21 mouse cellular contexts compared by ENCODE assay signal in the genomic region with DNA sequence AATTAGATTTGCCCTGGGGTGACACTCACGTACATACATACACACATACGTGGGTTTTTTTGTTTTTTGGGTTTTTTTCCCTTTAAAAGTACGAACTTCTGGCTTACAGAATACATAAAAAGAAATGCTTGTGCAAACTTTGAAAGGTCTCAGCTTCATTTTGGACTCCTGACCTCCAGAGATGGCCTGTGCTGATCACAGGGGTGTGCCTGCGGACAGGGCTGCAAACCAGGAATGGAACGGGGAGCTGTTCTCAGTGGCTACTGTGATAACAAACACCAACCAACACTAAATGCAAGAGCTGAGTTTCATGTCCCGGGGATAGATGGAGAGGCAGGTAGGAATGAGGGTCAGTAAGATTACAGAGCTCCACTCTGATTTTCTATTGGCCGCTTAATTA.
A peak's percentile ranks its signal among the peaks of the same experiment; 100 is the strongest.
DNase-seq lines count a peak whose midpoint lies in the region; ATAC-seq and TF ChIP-seq lines count a peak whose summit lies in the region.
"Had no signal": no experiment of that assay in that cellular context is flagged by ENCODE, and none has a peak within 500 bp of the region (broad histone marks: within the 10 kb centered on the region; RNA-seq: fewer than 3 reads in every experiment).

No protein-coding gene starts in this region.

- no peak overlapping the region for H3K9ac ChIP-seq in liver, embryonic 11.5 days (ENCODE audit: low read depth, low read length)
- no peak overlapping the region for H3K9ac ChIP-seq in liver, embryonic 14.5 days (replicated peaks)
- no peak overlapping the region for H3K9ac ChIP-seq in liver, postnatal 0 days (replicated peaks)
- no peak overlapping the region for H3K9ac ChIP-seq in intestine, embryonic 15.5 days
- no peak overlapping the region for H3K9ac ChIP-seq in intestine, embryonic 16.5 days (ENCODE audit: low read depth, low read length)
- H3K9ac ChIP-seq: forebrain, postnatal 0 days; hindbrain, embryonic 13.5 days had no signal

- WGBS in liver, embryonic 11.5 days, result 70% methylated on average over 7 of the region's 7 CpGs
- WGBS in liver, embryonic 14.5 days (ENCODE audit: insufficient replicate concordance), result 64% methylated on average over 7 of the region's 7 CpGs
- WGBS in liver, postnatal 0 days (ENCODE audit: insufficient replicate concordance), result 65% methylated on average over 7 of the region's 7 CpGs
- 79% methylated on average over 7 of the region's 7 CpGs for WGBS in intestine, embryonic 15.5 days
- 77% methylated on average over 7 of the region's 7 CpGs for WGBS in intestine, embryonic 16.5 days

- DNase-seq in liver, embryonic 11.5 days (ENCODE audit: low spot score), result no peak
- DNase-seq in liver, embryonic 14.5 days (ENCODE audit: low read depth in 3 of 3, low spot score in 3 of 3), result no peak
- DNase-seq in liver, postnatal 0 days, result no peak
- no peak for DNase-seq in spleen, postnatal 36 days (ENCODE audit: low spot score in 2 of 2)
- DNase-seq: adrenal gland, adult 8-10 months; adrenal gland, postnatal 25 days; cerebellum, adult 18-20 months; cerebellum, adult 9-10 months; forebrain, postnatal 0 days; gastrocnemius, adult 2 months; gastrocnemius, postnatal 14 days; heart, adult 11 months; heart, postnatal 36 days had no signal

- ATAC-seq in liver, embryonic 11.5 days (replicated peaks; ENCODE audit: low FRiP score), result 0 out of 2 replicates have a peak, but pooled peaks have one; percentile 45
- ATAC-seq in liver, embryonic 14.5 days (ENCODE audit: insufficient read depth), result peak; percentile 45; the same call in 1 of the 2 replicates
- peak; percentile 53; the same call in 1 of the 2 replicates for ATAC-seq in liver, postnatal 0 days
- no peak for ATAC-seq in intestine, embryonic 15.5 days
- no peak for ATAC-seq in intestine, embryonic 16.5 days
- ATAC-seq: CD4-positive, CD25-positive, alpha-beta regulatory T cell, adult 4 months; forebrain, embryonic 14.5 days; forebrain, postnatal 0 days; hindbrain, embryonic 16.5 days had no signal

- H3K4me1 ChIP-seq in liver, embryonic 11.5 days (replicated peaks; ENCODE audit: control insufficient read depth, insufficient read depth, low read length), result no peaks in the 10 kb centered on the region
- H3K4me1 ChIP-seq in liver, embryonic 14.5 days (replicated peaks; ENCODE audit: control insufficient read depth in 2 of 2, insufficient read depth in 2 of 2, low read length in 1 of 2), result no peaks in the 10 kb centered on the region
- H3K4me1 ChIP-seq in liver, postnatal 0 days (ENCODE audit: insufficient read depth), result no peaks in the 10 kb centered on the region
- no peaks in the 10 kb centered on the region for H3K4me1 ChIP-seq in intestine, embryonic 15.5 days (replicated peaks)
- H3K4me1 ChIP-seq in intestine, embryonic 16.5 days (ENCODE audit: control insufficient read depth, insufficient read depth, low read length), result no peaks in the 10 kb centered on the region

- no peak for TF ChIP-seq EP300 in liver, embryonic 14.5 days (IDR thresholded peaks at IDR 0.05; ENCODE audit: low read depth)
- no peak for TF ChIP-seq EP300 in liver, postnatal 0 days (IDR thresholded peaks at IDR 0.05; ENCODE audit: low read depth)

- no peak overlapping the region for H3K4me3 ChIP-seq in liver, embryonic 11.5 days (ENCODE audit: low read depth, low read length)
- H3K4me3 ChIP-seq in liver, embryonic 14.5 days (ENCODE audit: insufficient read depth in 1 of 2, low read depth in 2 of 2, low read length in 2 of 2), result no peak overlapping the region
- H3K4me3 ChIP-seq in liver, postnatal 0 days (ENCODE audit: low read depth, low read length), result no peak overlapping the region
- no peak overlapping the region for H3K4me3 ChIP-seq in intestine, embryonic 15.5 days (replicated peaks)
- no peak overlapping the region for H3K4me3 ChIP-seq in intestine, embryonic 16.5 days (ENCODE audit: low read length)
- H3K4me3 ChIP-seq: gastrocnemius, adult 2 months; hindbrain, embryonic 10.5 days; hindbrain, embryonic 13.5 days had no signal

- TF ChIP-seq CTCF in liver, embryonic 14.5 days (IDR thresholded peaks at IDR 0.05; ENCODE audit: low read depth), result no peak
- no peak for TF ChIP-seq CTCF in liver, postnatal 0 days (IDR thresholded peaks at IDR 0.05; ENCODE audit: low read depth)

- no peaks in the 10 kb centered on the region for H3K9me3 ChIP-seq in liver, embryonic 11.5 days (ENCODE audit: control insufficient read depth, low read length)
- no peaks in the 10 kb centered on the region for H3K9me3 ChIP-seq in liver, embryonic 14.5 days (ENCODE audit: control insufficient read depth, low read length)
- H3K9me3 ChIP-seq in liver, postnatal 0 days (ENCODE audit: low read length), result no peaks in the 10 kb centered on the region
- H3K9me3 ChIP-seq in intestine, embryonic 15.5 days, result no peaks in the 10 kb centered on the region
- H3K9me3 ChIP-seq in intestine, embryonic 16.5 days (ENCODE audit: control insufficient read depth, low read length), result no peaks in the 10 kb centered on the region
- H3K9me3 ChIP-seq: hindbrain, embryonic 10.5 days; hindbrain, embryonic 13.5 days had no signal

- no peaks in the 10 kb centered on the region for H3K36me3 ChIP-seq in liver, embryonic 11.5 days (ENCODE audit: control insufficient read depth, insufficient read depth, low read length)
- no peaks in the 10 kb centered on the region for H3K36me3 ChIP-seq in liver, embryonic 14.5 days (replicated peaks; ENCODE audit: control insufficient read depth, insufficient read depth, low read depth)
- no peaks in the 10 kb centered on the region for H3K36me3 ChIP-seq in liver, postnatal 0 days (replicated peaks; ENCODE audit: insufficient read depth, low read length)
- H3K36me3 ChIP-seq in intestine, embryonic 15.5 days, result no peaks in the 10 kb centered on the region
- no peaks in the 10 kb centered on the region for H3K36me3 ChIP-seq in intestine, embryonic 16.5 days (ENCODE audit: control insufficient read depth, insufficient read depth, low read length)
- H3K36me3 ChIP-seq: hindbrain, embryonic 10.5 days; hindbrain, embryonic 13.5 days had no signal

- H3K4me2 ChIP-seq in liver, embryonic 11.5 days, result no peak overlapping the region
- no peak overlapping the region for H3K4me2 ChIP-seq in liver, embryonic 14.5 days (ENCODE audit: low read depth)
- no peak overlapping the region for H3K4me2 ChIP-seq in liver, postnatal 0 days (ENCODE audit: low read depth, low read length)
- no peak overlapping the region for H3K4me2 ChIP-seq in intestine, embryonic 15.5 days (replicated peaks)
- H3K4me2 ChIP-seq in intestine, embryonic 16.5 days (ENCODE audit: low read depth, low read length), result no peak overlapping the region
- H3K4me2 ChIP-seq: heart, embryonic 11.5 days; hindbrain, embryonic 13.5 days had no signal

- H3K27ac ChIP-seq in liver, embryonic 11.5 days (ENCODE audit: low read depth, low read length), result no peak overlapping the region
- no peak overlapping the region for H3K27ac ChIP-seq in liver, embryonic 14.5 days
- no peak overlapping the region for H3K27ac ChIP-seq in liver, postnatal 0 days (ENCODE audit: low read depth)
- no peak overlapping the region for H3K27ac ChIP-seq in intestine, embryonic 15.5 days
- H3K27ac ChIP-seq in intestine, embryonic 16.5 days (ENCODE audit: low read length), result no peak overlapping the region
- H3K27ac ChIP-seq: gastrocnemius, adult 2 months; hindbrain, embryonic 10.5 days; hindbrain, embryonic 13.5 days had no signal

- no peaks in the 10 kb centered on the region for H3K27me3 ChIP-seq in liver, embryonic 11.5 days (replicated peaks; ENCODE audit: control insufficient read depth, insufficient read depth, low read length)
- no peaks in the 10 kb centered on the region for H3K27me3 ChIP-seq in liver, embryonic 14.5 days (ENCODE audit: control insufficient read depth, insufficient read depth, low read length)
- no peaks in the 10 kb centered on the region for H3K27me3 ChIP-seq in liver, postnatal 0 days (ENCODE audit: insufficient read depth, low read length)
- H3K27me3 ChIP-seq in intestine, embryonic 15.5 days (replicated peaks), result no peaks in the 10 kb centered on the region
- H3K27me3 ChIP-seq in intestine, embryonic 16.5 days (replicated peaks; ENCODE audit: control insufficient read depth, insufficient read depth, low read length), result no peaks in the 10 kb centered on the region
- H3K27me3 ChIP-seq: hindbrain, embryonic 13.5 days had no signal

Comparison
In these comparisons a context has a peak if more than half of its experiments do, and no peak if none do; other contexts are left out.
1. ATAC-seq: peak in liver, embryonic 11.5 days (single experiment), liver, embryonic 14.5 days (single experiment) and liver, postnatal 0 days (single experiment); none in intestine, embryonic 15.5 days (single experiment) and intestine, embryonic 16.5 days (single experiment).